Mouse (Mus musculus) ovary, adult 18-20 months (tissue): ENCODE measurements at regions not wholly inside any gene's neighbourhood (a gene's known extent, or its start where the extent isn't known, plus 50 kb on each side); places are given as distances from the start of the nearest gene placed in this dataset.

ENCODE experiments used
- DNase-seq: peaks from one replicate; pipeline ENCODE4 v3.0.0; 2022; ENCODE audit warnings: low spot score, mixed read lengths

DNA sequence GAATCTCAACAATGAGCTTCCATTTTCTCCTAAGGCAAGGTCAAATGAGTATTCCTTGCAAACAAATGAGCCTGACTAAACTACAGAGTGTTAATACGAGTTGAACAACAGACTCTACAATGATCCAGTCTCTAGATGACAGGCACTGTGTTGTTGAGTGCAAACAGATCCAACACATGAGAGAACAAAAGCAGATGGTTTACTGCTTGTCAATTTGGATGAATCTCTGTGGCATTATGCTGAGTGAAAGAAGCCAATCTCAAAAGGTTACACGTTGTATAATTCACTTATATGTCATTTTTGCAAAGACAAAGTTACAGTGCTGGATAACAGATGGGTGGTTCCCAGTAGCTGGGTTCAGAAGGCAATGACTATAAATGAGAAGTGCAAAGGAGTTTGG lies 217.1 kb upstream of the Gm6657 start:
- DNase-seq, result no peak

DNA sequence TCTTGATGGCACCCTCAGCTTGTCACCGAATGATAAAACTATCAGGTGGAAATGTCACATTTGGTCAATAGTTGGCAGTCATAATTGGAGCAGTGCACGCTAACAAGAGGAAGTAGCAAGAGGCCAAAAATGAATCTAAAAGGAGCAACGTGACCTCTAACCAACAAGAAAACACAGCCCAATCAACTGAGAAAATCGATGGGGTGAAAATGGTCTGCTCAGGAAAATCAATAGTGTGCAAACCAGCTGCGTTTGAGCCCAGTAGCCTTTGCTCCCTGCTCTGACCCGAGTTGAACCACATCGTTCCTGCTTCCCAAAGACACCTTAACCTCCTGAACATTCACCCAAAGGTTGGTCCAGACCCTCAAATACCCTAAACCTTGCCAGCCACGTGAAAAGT lies 207.3 kb upstream of the Gm6657 start:
- DNase-seq, result no peak

DNA sequence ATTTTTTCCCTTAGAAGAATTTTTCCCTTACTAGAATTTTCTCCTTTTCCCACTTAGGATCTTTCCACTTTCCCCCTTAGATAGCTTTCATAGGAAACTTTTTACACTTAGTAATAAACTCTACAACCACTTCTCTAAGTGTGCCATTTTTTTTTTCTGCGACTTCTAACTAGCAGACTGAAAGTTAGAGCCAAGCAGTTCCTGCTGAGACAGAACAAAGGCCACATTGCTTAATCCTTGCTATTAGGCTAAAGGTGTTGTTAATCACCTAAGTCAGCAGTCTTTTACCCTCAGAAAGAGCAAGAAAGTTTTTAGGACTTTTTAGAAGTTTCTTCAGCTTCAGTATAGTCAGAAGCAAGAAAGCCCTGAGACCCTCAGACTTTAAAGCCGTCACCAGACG lies 204.3 kb upstream of the Gm6657 start:
- no peak for DNase-seq

DNA sequence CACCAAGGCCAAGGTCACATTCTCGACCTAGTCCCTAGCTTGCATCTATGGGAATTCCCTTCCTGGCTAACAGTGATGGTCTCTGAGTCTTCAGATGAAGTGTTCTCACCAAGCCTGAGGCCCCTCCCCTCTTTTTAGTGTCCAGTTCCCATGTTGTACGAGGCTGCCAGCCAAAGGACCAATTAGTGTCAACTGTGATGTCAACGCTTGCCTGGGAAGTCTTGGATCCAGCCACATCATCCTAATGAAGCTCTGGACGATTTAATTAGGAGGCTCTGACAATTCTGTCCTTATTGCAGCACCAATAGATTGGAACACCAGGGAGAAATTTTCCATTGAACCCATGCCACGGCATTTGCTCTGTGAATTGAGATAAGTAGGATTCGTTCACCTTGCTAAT lies 202.4 kb upstream of the Gm6657 start:
- no peak for DNase-seq

DNA sequence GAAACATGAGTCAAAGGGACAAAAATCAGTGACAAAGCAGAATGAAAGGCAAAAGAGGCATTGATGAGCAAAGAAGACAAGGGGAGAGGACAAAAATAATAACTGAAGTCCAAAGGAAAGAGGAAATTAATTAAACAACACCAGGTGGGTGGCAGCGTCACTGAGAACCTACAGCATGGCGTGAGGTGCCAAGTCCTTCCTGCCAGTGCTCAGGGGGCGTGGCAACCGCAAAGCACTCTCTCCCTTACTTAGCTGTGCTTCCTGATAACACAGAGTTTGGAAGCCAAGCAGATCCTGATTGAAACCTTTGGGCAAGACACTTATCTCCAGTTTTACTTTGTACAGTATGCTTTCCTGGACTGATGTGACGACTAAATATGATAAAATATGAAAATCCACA lies 199.9 kb upstream of the Gm6657 start:
- DNase-seq, result no peak

DNA sequence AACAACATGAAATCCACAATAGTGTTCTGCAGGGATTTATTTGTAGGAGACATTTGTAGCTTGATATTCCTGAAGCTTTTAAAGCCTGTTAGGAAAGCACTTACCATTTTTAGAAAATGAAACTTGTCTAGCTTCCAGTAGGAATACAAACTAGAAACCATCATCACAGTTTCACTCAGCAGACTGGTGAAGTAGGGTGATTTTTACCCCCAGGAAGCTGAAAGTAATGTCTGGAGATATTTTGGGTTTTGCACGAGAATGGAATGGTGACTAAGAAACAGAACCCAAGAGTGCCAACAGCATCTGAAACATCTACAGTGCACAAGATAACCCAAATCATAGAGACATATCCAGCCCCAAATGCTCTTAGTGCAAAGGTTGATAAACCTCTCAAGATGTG lies 196.1 kb upstream of the Gm6657 start:
- DNase-seq, result no peak

DNA sequence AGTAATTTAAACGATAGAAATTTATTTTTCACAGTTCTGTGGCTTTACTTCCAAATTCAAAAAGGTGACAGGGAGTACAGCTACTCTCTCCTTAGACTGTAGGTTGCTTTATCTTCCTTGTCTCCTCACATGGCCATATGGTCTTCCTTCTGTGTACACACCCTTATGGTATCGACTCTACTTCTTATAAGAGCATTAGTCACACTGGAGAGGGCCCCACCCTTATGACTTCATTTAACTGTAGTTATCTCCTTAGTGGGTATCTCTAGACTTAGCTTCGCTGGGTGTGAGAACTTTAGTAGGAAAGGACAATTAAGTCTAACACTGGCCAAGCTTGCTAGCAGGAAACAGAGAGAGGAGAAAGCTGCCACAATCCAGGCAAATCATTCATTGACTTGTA lies 193.6 kb upstream of the Gm6657 start:
- no peak for DNase-seq

DNA sequence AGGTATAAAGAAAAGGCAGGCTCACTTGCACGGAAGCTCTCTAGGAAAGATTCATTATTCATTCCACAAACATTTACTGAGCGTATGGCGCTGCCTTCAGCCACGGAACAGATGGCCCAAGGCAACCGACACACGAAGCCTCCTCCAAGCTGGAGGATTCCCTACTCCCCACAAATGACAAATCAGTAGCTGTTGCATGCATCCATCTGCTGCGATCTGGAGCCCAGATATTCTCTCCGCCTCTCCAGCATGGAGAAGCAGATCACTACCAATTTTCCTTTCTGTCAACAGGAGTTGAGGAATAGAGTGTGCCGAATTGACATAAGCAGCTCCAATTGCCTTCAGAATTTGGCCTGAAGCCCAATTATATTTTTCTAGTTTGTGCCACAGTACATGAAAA lies 192.2 kb upstream of the Gm6657 start:
- no peak for DNase-seq

DNA sequence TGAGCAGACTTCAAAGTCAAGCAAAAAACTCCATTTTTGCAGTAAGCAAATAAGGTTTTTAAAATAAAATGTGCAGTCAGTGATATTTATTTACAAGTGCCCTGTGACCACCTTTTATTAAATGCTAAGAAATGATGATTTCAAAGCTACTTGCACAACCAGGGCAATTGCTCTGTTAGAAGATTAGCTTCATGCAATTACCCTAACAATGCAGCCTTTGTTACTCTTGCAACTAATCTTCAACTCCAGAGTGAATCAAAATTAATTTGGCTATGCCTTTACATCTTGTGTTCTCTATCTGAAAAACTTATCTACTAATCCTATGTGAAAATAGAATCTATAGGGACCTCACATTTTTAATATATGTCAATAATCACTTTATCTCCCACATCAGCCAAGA lies 160.3 kb upstream of the Gm6657 start:
- no peak for DNase-seq

DNA sequence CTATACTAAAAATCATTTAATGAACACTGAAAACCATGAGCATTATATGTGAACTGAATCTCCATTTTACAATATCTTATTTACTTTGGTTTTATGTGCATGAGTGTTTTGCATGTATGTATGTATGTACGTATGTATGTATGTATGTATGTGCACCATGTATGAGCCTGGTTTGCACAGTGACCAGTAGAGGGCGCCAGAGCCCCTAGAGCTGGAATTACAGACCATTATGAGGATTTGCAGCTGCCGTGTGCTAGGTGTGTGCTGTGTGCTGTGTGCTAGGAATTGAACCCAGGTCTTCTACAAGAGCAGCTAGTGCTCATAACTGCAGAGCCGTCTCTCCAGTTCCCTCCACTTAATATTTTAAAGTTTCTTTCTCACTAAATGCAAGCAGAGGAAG lies 147.5 kb upstream of the Gm6657 start:
- no peak for DNase-seq

DNA sequence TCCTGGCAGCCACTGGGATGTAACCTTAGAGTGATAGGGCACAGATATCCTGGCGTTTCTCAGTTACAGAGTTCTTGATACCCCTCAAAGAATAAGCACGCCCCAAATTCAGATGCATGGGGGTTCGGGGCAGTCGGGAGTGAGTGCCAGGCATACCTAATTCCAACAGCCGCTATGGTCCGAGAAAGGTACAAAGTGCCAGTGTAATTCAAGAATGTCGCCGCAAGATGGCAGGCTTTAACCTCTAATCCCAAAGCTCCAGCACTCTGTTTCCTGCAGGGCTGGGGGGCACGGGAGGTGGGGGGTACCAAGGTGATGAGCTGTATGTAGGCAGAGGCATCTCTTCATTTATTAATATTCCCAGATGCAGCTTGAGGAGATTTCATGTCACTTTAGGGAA lies 138.1 kb upstream of the Gm6657 start:
- DNase-seq, result no peak

DNA sequence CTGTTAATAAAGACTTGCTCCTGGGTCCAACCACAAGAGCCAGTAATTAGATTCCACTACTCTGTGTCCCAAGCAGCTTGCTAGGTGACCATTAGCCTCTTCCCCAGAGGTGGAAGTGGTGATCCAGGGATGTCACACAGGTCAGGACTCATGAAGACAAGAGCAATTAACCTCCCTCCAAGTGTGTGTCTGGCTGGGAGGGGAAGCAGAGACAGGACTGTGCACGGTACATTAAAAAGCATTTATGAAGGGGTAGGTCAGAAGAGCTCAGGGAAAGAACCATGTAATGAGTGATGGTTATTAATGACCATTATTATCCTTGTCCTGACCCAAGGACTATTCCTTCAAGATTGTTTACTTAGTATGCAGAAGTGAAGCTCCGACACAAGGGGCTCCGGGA lies 136.9 kb upstream of the Gm6657 start:
- no peak for DNase-seq

DNA sequence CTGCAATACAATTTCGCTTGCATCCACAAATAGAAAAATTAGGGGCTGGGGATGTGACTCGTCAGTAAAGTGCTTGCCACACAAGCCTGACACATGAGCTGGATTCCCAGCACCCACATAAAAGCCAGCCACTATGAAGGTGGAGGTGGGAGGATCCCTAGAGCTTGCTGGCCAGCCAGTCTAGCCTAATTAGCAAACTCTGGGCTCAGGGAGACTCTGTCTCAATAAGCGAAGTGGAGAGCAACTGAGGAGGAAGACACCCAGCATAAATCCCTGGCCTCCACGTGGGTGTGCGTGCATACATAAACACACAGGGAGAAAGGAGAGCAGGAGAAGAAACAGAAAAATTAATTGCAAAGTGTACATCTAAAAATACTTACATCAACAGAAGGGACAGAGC lies 134.1 kb upstream of the Gm6657 start:
- no peak for DNase-seq

DNA sequence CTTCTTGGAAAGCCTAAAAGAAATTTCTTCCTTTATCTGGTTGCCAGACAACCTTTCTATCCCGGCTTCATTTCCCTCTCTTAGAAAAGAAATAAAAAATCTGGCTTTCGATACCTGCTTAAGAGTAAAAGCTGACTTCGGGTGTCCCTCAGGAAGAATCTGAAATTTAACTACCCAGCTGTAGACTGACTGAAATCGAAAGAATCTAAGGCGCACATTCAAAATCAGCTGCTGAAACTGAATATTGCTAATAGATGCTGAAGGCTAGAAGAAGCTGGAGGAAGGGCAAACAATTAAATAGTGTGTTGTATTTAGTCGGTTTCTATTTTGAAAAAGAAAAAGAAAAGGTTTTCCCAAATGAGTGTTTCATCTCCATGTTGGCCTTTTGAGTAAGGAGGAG lies 128.0 kb upstream of the Gm6657 start:
- DNase-seq, result no peak

DNA sequence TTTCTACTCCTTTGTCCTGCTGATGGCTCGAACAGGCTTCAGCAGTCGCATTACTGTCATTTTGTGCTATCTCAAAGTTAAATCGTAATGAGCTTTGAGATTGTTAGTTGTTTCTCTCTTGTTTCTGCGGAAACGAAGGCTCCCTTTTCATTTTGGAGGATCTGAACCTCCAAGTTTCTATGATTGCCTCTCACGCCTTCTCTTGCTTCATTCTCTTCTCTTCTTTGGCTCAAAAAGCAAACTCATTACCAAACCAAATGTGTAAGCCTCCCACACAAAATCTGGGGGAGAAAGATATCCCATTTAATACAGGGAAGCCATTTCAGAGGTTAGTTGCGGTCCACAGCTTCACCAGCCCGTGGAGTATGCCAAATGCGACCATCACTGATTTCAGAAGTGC lies 121.1 kb upstream of the Gm6657 start:
- no peak for DNase-seq

DNA sequence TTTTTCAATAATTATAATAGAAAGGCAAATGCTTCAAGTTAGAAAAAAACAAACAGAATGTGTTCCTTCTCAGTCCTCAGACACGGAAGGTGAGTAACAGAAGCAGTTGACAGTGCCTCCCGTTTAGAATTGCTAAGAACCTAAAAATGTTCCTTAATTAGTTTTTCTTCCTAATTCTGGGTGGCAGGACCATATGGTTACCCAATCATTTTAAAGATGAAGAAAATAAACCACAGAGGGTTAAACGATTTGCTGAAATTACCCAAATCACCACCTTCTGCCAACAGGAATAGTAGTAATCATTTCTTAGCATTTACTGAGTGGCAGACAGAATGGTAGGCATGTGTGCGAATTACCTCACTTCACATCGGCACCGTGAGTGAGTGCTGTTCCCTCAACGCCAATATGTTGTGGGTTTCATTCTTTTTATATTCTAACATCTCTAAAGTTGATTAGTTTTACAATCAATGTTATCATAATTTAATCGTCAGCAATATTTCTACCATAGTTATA lies 119.7 kb upstream of the Gm6657 start:
- no peak for DNase-seq

DNA sequence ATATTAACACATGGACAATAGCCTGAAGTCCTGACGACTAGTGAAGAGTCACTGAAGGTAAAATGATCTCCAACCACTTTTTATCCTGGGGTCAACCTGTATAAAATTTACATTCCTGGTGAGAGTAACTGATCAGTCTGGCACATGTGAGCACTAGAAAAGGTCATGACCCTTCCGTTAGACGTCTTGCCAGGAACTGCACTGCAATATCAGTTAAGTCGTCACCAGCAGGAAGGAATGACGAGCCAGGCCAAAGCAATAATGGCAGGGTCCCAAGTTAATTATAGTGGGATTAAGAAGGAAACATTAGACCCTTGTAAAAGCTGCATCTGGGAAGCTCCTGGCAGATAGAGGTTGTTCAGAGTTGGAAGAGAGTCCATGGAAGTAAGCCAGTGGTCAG lies 116.8 kb upstream of the Gm6657 start:
- DNase-seq, result no peak

DNA sequence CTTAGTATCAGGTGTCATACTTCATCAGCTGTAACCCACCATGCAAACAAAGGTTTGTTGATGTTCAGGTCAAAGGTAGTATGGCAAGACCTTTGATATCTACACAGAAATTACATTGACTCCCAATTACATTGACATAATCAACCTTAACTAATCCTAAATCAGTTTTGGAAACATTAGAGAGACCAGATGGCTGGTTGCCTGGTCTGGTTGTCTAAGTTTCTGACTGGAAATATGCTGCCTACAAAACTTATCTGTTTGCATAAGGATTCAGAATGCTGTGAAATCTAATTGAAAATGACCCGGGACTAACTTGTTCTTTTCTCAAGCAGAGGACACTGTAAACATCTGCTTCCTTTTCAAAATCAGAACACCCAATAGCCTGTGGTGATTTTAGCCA lies 111.9 kb upstream of the Gm6657 start:
- no peak for DNase-seq

DNA sequence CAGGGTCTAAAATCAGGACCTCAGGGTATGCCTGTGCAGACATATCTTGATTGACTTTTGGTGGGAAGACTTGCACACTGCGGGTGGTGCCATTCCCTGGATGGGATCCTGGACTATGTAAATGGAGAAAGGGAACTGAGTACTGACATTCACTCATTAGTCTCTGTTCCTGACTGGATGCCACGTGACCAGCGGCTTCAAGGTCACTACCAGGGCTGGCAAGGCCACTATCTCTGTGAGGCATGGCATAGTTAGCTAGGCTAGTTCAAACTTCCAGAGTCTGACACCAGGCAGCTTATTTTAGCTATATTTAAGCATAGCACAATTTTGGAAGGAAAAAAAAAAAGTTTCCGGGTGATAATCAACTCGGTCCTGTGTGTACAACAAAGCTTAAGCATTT lies 108.0 kb upstream of the Gm6657 start:
- no peak for DNase-seq

DNA sequence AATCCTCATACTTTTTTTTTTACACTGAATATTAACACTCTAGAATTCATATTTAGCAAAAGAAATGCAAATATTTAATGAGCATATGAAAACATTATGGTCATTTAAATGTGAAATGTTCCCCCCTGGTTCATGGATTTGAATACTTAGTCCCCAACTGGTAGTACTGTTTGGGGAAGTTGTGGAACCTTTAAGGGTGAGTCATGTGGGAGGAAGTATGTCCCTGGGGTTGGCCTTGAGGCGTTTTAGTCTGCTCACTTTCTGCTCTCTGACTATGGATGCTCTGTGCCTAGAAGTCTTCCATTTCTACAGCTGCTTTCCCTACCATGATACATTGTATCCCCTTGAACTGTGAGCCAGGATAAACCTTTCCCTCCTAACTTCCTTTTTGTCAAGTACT lies 106.1 kb upstream of the Gm6657 start:
- no peak for DNase-seq

DNA sequence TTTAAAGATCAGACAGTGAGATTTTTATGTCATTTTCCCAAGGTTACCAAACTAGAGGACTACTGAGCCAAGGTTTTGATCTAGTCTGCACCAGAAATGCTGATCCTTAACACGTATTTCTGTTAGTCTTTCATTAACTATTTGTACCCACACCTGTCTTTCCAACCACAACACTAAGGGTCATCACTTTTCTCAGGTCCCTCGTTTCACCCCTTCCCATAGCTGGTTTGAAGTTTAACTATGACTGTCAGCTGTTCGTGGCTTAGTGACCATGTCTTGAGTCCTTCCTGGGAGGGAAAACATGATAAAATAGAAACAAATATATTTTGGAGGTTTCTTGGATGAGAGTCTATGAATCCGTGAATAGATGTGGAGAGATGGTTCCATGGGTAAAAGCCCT lies 99.6 kb upstream of the Gm6657 start:
- no peak for DNase-seq

DNA sequence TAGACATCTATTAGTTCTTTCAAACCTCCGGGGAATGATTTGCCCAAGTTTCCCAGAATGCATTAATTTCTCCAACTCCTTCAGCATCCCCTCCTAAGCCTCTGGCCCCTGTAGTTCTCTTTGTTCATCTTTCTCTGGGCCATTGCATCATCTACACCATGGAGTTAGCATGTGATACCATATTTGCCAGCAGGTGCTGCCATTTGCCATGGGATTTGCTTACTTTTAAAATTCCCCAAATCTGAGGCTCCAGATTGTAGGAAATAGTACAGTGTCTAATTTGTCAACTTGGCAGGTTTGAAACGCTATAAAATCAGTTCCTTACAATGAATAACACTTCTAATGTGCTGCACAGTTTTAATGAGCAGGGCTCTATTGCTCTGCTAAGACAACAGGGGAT lies 98.7 kb upstream of the Gm6657 start:
- no peak for DNase-seq

DNA sequence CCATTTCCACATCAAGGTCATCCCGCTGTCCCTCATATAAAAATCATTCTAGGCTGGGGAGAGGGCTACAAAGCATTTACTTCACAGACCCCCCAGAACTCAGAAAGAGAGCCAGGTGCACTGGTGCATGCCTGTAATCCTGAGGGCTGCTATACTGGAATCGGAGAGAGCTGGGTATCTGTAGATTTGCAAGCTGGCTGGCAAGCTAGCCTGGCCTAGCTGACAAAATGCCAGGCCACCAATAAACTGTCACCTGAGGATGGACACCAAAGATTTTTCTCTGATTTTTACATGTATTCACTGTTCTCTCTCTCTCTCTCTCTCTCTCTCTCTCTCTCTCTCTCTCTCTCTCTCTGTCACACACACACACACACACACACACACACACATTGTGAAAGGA lies 98.1 kb upstream of the Gm6657 start:
- no peak for DNase-seq

DNA sequence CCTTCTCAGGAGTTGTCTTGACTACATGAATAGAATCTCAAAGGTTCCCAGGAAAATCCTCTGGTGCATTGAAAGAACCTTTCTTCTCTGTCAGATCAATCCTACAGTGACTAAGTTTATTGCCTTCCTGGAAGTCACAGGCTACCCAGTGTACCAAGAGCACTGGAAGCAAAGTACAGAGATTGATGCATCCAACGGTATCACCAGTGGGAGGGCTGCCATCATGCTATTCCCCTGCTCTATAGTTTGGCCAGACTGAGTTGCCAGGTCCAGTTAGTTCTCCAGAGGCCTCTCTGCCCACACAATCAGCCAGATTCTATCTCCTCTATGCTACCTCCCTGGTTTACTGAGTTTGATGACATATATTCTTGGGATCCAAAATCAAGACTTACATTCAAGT lies 96.9 kb upstream of the Gm6657 start:
- DNase-seq, result no peak

DNA sequence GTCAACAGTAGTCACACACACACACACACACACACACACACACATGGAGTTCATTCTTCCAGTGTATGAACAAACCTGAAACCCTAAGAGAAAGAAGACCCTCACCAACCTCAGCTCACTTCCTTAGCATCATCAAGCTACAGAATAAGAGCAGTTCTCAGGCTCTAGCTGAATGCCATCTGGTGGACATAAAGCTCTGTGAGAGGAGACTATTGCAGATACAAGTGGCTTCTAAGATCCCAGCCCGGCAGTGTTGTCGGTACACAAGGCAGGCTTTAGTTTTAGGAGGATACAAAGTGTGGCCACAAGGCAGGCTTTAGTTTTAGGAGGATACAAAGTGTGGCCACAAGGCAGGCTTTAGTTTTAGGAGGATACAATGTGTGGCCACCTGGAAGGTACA lies 96.3 kb upstream of the Gm6657 start:
- DNase-seq, result no peak
